Comparison of ENCODE assay signal across 12 mouse cellular contexts in genomic region chr14:77511137-77511870, GRCm38 (mm10).
"Had no signal": no experiment of that assay in that cellular context is flagged by ENCODE, and none has a peak within 500 bp of the region (broad histone marks: within the 10 kb centered on the region; RNA-seq: fewer than 3 reads in every experiment).

No protein-coding gene starts in this region.

- H3K9me3 ChIP-seq: limb, embryonic 15.5 days; liver, embryonic 12.5 days; midbrain, embryonic 13.5 days; neural tube, embryonic 13.5 days; stomach, embryonic 15.5 days had no signal

- H3K4me1 ChIP-seq: limb, embryonic 15.5 days; liver, embryonic 12.5 days; stomach, embryonic 15.5 days had no signal

- H3K27ac ChIP-seq: limb, embryonic 15.5 days; liver, embryonic 12.5 days; midbrain, embryonic 13.5 days; neural tube, embryonic 13.5 days; stomach, embryonic 15.5 days had no signal

- DNase-seq: kidney, adult 8-10 months; kidney, postnatal 25 days; lung, embryonic 14.5 days; lung, postnatal 10 days; right cerebral cortex, postnatal 14 days; thymus, adult 2 months; thymus, postnatal 36 days had no signal

- H3K27me3 ChIP-seq: limb, embryonic 15.5 days; liver, embryonic 12.5 days; midbrain, embryonic 13.5 days; neural tube, embryonic 13.5 days; stomach, embryonic 15.5 days had no signal

- H3K36me3 ChIP-seq: limb, embryonic 15.5 days; liver, embryonic 12.5 days; stomach, embryonic 15.5 days had no signal

- ATAC-seq: liver, embryonic 12.5 days; midbrain, embryonic 13.5 days had no signal

- H3K4me3 ChIP-seq: limb, embryonic 15.5 days; liver, embryonic 12.5 days; midbrain, embryonic 13.5 days; neural tube, embryonic 13.5 days; stomach, embryonic 15.5 days had no signal

- H3K9ac ChIP-seq: limb, embryonic 15.5 days; liver, embryonic 12.5 days; lung, embryonic 14.5 days; midbrain, embryonic 13.5 days; neural tube, embryonic 13.5 days; stomach, embryonic 15.5 days had no signal
